In the genomic region with DNA sequence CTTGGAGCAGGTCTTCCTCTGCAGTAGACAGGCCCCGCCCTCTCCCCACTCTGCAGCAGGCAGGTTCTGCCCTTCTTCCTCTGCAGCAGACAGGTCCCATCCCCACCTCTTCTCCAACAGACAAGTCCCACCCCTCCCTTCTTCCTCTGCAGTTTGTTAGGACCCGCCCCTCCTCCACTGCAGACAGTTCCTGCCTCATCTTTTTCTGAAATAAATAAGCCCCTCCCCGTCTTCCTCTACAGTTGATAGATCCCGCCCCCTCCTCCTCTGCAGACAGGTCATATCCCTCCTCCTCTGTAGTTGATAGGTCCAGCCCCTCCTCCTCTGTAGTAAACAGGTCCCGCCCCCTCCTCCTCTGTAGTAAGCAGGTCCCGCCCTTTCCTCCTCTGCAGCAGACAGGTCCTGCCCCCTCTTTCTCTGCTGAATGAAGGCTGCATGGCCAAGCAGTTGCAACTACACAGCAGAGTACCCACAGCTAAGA, we compare ENCODE assay signal across 7 mouse cellular contexts.
DNase-seq lines count a peak whose midpoint lies in the region; ATAC-seq and TF ChIP-seq lines count a peak whose summit lies in the region.

No protein-coding gene starts in this region.

- in situ Hi-C loops in CH12.LX (cut with MboI; ENCODE audit: low pct_ligation_motif_present, low pct_unique_long_range_greater_than_20kb, low sequenced_read_pairs) = no loop called here

- no peaks in the 10 kb centered on the region for H3K27me3 ChIP-seq in CH12.LX (replicated peaks)
- no peaks in the 10 kb centered on the region for H3K27me3 ChIP-seq in hindbrain, embryonic 11.5 days (ENCODE audit: control insufficient read depth, insufficient read depth, low read length)
- no peaks in the 10 kb centered on the region for H3K27me3 ChIP-seq in stomach, embryonic 16.5 days (ENCODE audit: control insufficient read depth, insufficient read depth, low read length)

- peak overlapping the region; percentile 70 for H3K27ac ChIP-seq in CH12.LX (ENCODE audit: insufficient read depth, low read depth)
- no peak overlapping the region for H3K27ac ChIP-seq in hindbrain, embryonic 11.5 days (ENCODE audit: low read depth, low read length)
- no peak overlapping the region for H3K27ac ChIP-seq in stomach, embryonic 16.5 days (ENCODE audit: low read length)

- no peak for TF ChIP-seq EP300 in CH12.LX (IDR thresholded peaks at IDR 0.05; ENCODE audit: low read length)

- dilution Hi-C loops in CH12.LX (cut with MboI; ENCODE audit: extremely low pct_ligation_motif_present, extremely low pct_unique_long_range_greater_than_20kb, low sequenced_read_pairs) = no loop called here

- H3K79me2 ChIP-seq in CH12.LX (replicated peaks; ENCODE audit: control insufficient read depth, extremely low read depth, insufficient read depth, poor library complexity, severe bottlenecking) = no peaks in the 10 kb centered on the region

- peak; percentile 81; the same call in 1 of the 2 replicates for ATAC-seq in hindbrain, embryonic 11.5 days (ENCODE audit: low FRiP score)
- peak; percentile 77; the same call in 1 of the 2 replicates for ATAC-seq in stomach, embryonic 16.5 days (ENCODE audit: insufficient read depth, low FRiP score)

- H3K9ac ChIP-seq in CH12.LX (ENCODE audit: insufficient read depth, low read depth) = no peak overlapping the region
- no peak overlapping the region for H3K9ac ChIP-seq in hindbrain, embryonic 11.5 days (ENCODE audit: low read depth, low read length)
- H3K9ac ChIP-seq in stomach, embryonic 16.5 days (ENCODE audit: low read length) = no peak overlapping the region

- H3K4me1 ChIP-seq in CH12.LX (ENCODE audit: control insufficient read depth in 1 of 2, insufficient read depth in 2 of 2) = peaks cover 18 to 60% of the 10 kb centered on the region in 2 experiments
- H3K4me1 ChIP-seq in hindbrain, embryonic 11.5 days (replicated peaks; ENCODE audit: control insufficient read depth, insufficient read depth, low read length) = no peaks in the 10 kb centered on the region
- peaks cover 12% of the 10 kb centered on the region for H3K4me1 ChIP-seq in stomach, embryonic 16.5 days (ENCODE audit: control insufficient read depth, insufficient read depth, low read length)

- H3K9me3 ChIP-seq in CH12.LX (replicated peaks; ENCODE audit: low read length) = no peaks in the 10 kb centered on the region
- H3K9me3 ChIP-seq in hindbrain, embryonic 11.5 days (ENCODE audit: control insufficient read depth, low read length) = no peaks in the 10 kb centered on the region
- H3K9me3 ChIP-seq in stomach, embryonic 16.5 days (replicated peaks; ENCODE audit: control insufficient read depth, low read length) = no peaks in the 10 kb centered on the region

- TF ChIP-seq RAD21 in CH12.LX (IDR thresholded peaks at IDR 0.05; ENCODE audit: low read depth, low read length) = no peak

- H3K4me3 ChIP-seq in CH12.LX (replicated peaks in 1 of 3; ENCODE audit: low read depth in 2 of 3, low read length in 2 of 3, poor library complexity in 1 of 3) = peak overlapping the region in 2 of 3 experiments; percentile 14 to 50
- no peak overlapping the region for H3K4me3 ChIP-seq in hindbrain, embryonic 11.5 days (ENCODE audit: low read depth, low read length)
- no peak overlapping the region for H3K4me3 ChIP-seq in stomach, embryonic 16.5 days (replicated peaks; ENCODE audit: low read length)

- TF ChIP-seq CTCF in CH12.LX (conservative IDR thresholded peaks at IDR 0.05 in 1 of 2, IDR thresholded peaks at IDR 0.05 in 1 of 2; ENCODE audit: low read depth in 2 of 2, low read length in 2 of 2) = no peak

- 24% methylated on average over 6 of the region's 6 CpGs for WGBS in hindbrain, embryonic 11.5 days
- 30% methylated on average over 6 of the region's 6 CpGs for WGBS in stomach, embryonic 16.5 days

- H3K36me3 ChIP-seq in CH12.LX (replicated peaks in 1 of 2; ENCODE audit: control insufficient read depth in 1 of 2, insufficient read depth in 1 of 2, low read length in 1 of 2) = peaks cover 0 to 1% of the 10 kb centered on the region in 2 experiments
- no peaks in the 10 kb centered on the region for H3K36me3 ChIP-seq in hindbrain, embryonic 11.5 days (ENCODE audit: control insufficient read depth, insufficient read depth, low read length)
- no peaks in the 10 kb centered on the region for H3K36me3 ChIP-seq in stomach, embryonic 16.5 days (ENCODE audit: control insufficient read depth, insufficient read depth, low read length)

- peak; percentile 93 for DNase-seq in CH12.LX (ENCODE audit: extremely low read depth)
- peak; percentile 99 for DNase-seq in ZHBTc4 (ENCODE audit: low read depth, low spot score)
- peak; percentile 43 for DNase-seq in hindbrain, embryonic 11.5 days (ENCODE audit: low spot score)
- peak; percentile 58 for DNase-seq in lung, postnatal 36 days
- no peak for DNase-seq in adrenal gland, adult 18-20 months (ENCODE audit: low spot score in 2 of 2)
- no peak for DNase-seq in Muller cell, postnatal 12 days (ENCODE audit: inconsistent ontology term)

- H3K4me2 ChIP-seq in CH12.LX (ENCODE audit: insufficient read depth, low read depth, poor library complexity, severe bottlenecking) = peak overlapping the region; percentile 56
- H3K4me2 ChIP-seq in hindbrain, embryonic 11.5 days (replicated peaks; ENCODE audit: low read depth, low read length) = no peak overlapping the region
- H3K4me2 ChIP-seq in stomach, embryonic 16.5 days (ENCODE audit: low read depth, low read length) = 0 out of 2 replicates have a peak overlapping the region, but pooled peaks have one; percentile 5

- 0 out of 2 replicates have a peak, but pooled peaks have one; percentile 24 for TF ChIP-seq POLR2A in CH12.LX (IDR thresholded peaks at IDR 0.05; ENCODE audit: low read depth, low read length)

TF ChIP-seq in CH12.LX, 34 proteins besides CTCF, POLR2A, EP300 and RAD21:
- no peak for TF ChIP-seq NELFE (IDR thresholded peaks at IDR 0.05; ENCODE audit: low read depth, low read length)
- no peak for TF ChIP-seq USF1 (IDR thresholded peaks at IDR 0.05; ENCODE audit: low read depth, low read length)
- TF ChIP-seq CHD2 (IDR thresholded peaks at IDR 0.05; ENCODE audit: low read length) = peak; percentile 27
- TF ChIP-seq MAZ (IDR thresholded peaks at IDR 0.05; ENCODE audit: low read depth, low read length) = peak; percentile 53; the same call in 1 of the 2 replicates
- no peak for TF ChIP-seq MYC (IDR thresholded peaks at IDR 0.05; ENCODE audit: low read depth, low read length)
- no peak for TF ChIP-seq NRF1 (IDR thresholded peaks at IDR 0.05; ENCODE audit: low read depth, low read length)
- TF ChIP-seq POLR2AphosphoS2 (IDR thresholded peaks at IDR 0.05; ENCODE audit: low read depth, low read length) = no peak
- no peak for TF ChIP-seq KAT2A (IDR thresholded peaks at IDR 0.05; ENCODE audit: insufficient replicate concordance, low read length)
- peak; percentile 26; the same call in 1 of the 2 replicates for TF ChIP-seq MXI1 (IDR thresholded peaks at IDR 0.05; ENCODE audit: low read depth, low read length)
- 0 out of 2 replicates have a peak, but pooled peaks have one; percentile 58 for TF ChIP-seq ELF1 (IDR thresholded peaks at IDR 0.05; ENCODE audit: low read depth, low read length)
- peak; percentile 34 for TF ChIP-seq HCFC1 (IDR thresholded peaks at IDR 0.05; ENCODE audit: low read depth, low read length)
- TF ChIP-seq ZKSCAN1 (IDR thresholded peaks at IDR 0.05; ENCODE audit: borderline replicate concordance, low read depth, low read length) = no peak

Comparison
In these comparisons a context has a peak if more than half of its experiments do, and no peak if none do; other contexts are left out.
1. DNase-seq: peak in CH12.LX (single experiment), ZHBTc4 (single experiment), hindbrain, embryonic 11.5 days (single experiment) and lung, postnatal 36 days (single experiment); none in adrenal gland, adult 18-20 months (0 of 2) and Muller cell, postnatal 12 days (single experiment).
2. H3K4me3 ChIP-seq: peak in CH12.LX (2 of 3); none in hindbrain, embryonic 11.5 days (single experiment) and stomach, embryonic 16.5 days (single experiment).